Mouse (Mus musculus): ENCODE results near the gene Gm49366. TPM values are rescaled to one million over a fixed set of nuclear protein-coding genes. Genes with fewer than 3 reads are reported as not detected.
"Not testable (repeated sequence)": the region's sequence is repeated elsewhere in the genome, so short reads cannot be mapped to it uniquely, and the experiment has no call there.

Gm49366 gene
- total and polyA plus RNA-seq, 3 experiments: not detected

- TF ChIP-seq CTCF (IDR thresholded peaks at IDR 0.05) (no peak), POLR2A (IDR thresholded peaks at IDR 0.05; ENCODE audit: insufficient read depth, low read depth, low read length) (no peak), EP300 (IDR thresholded peaks at IDR 0.05; ENCODE audit: insufficient read depth, low read depth, low read length) (no peak)
- Histone ChIP-seq H3K36me3 (ENCODE audit: control insufficient read depth, insufficient read depth, low read length) (no peaks in the 10 kb centered on the region), H3K4me1 (ENCODE audit: control insufficient read depth, insufficient read depth, low read length) (no peaks in the 10 kb centered on the region), H3K27ac (no peak overlapping the region), H3K9ac (ENCODE audit: low read depth, low read length) (no peak overlapping the region), H3K79me2 (replicated peaks; ENCODE audit: control insufficient read depth, insufficient read depth, low read length) (no peaks in the 10 kb centered on the region), H3K27me3 (ENCODE audit: control insufficient read depth, insufficient read depth, low read length) (no peaks in the 10 kb centered on the region), H3K4me3 (no peak overlapping the region)
- WGBS: 86% methylated on average over 7 of the region's 7 CpGs
- intact Hi-C loops (cut with DNase I): no loop called here
- DNase-seq: no peak
These were observed 12.8 kb upstream of the Gm49366 start for GRCm38 (mm10) chr12:84025888-84026287.

GRCm38 (mm10) chr12:84028328-84028727, 10.4 kb upstream of the Gm49366 start:
- H3K27me3 ChIP-seq (ENCODE audit: control insufficient read depth, insufficient read depth, low read length); H3K9ac ChIP-seq (ENCODE audit: low read depth, low read length); intact Hi-C loops (cut with DNase I); H3K4me3 ChIP-seq; H3K4me1 ChIP-seq (ENCODE audit: control insufficient read depth, insufficient read depth, low read length); H3K27ac ChIP-seq; H3K36me3 ChIP-seq (ENCODE audit: control insufficient read depth, insufficient read depth, low read length); H3K79me2 ChIP-seq (replicated peaks; ENCODE audit: control insufficient read depth, insufficient read depth, low read length); DNase-seq: not testable (repeated sequence)
- WGBS: 75% methylated on average over 3 of the region's 3 CpGs

- H3K79me2 ChIP-seq (replicated peaks; ENCODE audit: control insufficient read depth, insufficient read depth, low read length); H3K36me3 ChIP-seq (ENCODE audit: control insufficient read depth, insufficient read depth, low read length); H3K4me3 ChIP-seq; H3K27me3 ChIP-seq (ENCODE audit: control insufficient read depth, insufficient read depth, low read length); intact Hi-C loops (cut with DNase I); DNase-seq; H3K9ac ChIP-seq (ENCODE audit: low read depth, low read length); H3K27ac ChIP-seq; H3K4me1 ChIP-seq (ENCODE audit: control insufficient read depth, insufficient read depth, low read length): not testable (repeated sequence)
- WGBS: 100% methylated on average over 1 of the region's 1 CpGs
These were observed 9.7 kb upstream of the Gm49366 start for GRCm38 (mm10) chr12:84029043-84029442.

GRCm38 (mm10) chr12:84030659-84031332, 7.9 kb upstream of the Gm49366 start:
- no peak overlapping the region for H3K27ac ChIP-seq
- intact Hi-C loops (cut with DNase I): loop anchor here (1.0 to 10.0 kb wide), 3 partner anchors 43 to 316 kb away; partner anchors contain the start of gene Acot2
- no peaks in the 10 kb centered on the region for H3K27me3 ChIP-seq (ENCODE audit: control insufficient read depth, insufficient read depth, low read length)
- H3K36me3 ChIP-seq (ENCODE audit: control insufficient read depth, insufficient read depth, low read length): no peaks in the 10 kb centered on the region
- H3K9ac ChIP-seq (ENCODE audit: low read depth, low read length): no peak overlapping the region
- H3K4me3 ChIP-seq: no peak overlapping the region
- DNase-seq: peak; percentile 72 to 76
- TF ChIP-seq POLR2A (IDR thresholded peaks at IDR 0.05; ENCODE audit: insufficient read depth, low read depth, low read length): no peak
- TF ChIP-seq CTCF (IDR thresholded peaks at IDR 0.05): peak; percentile 97
- peak; percentile 87; the same call in 1 of the 2 replicates for TF ChIP-seq EP300 (IDR thresholded peaks at IDR 0.05; ENCODE audit: insufficient read depth, low read depth, low read length)
- H3K79me2 ChIP-seq (replicated peaks; ENCODE audit: control insufficient read depth, insufficient read depth, low read length): no peaks in the 10 kb centered on the region
- WGBS: 39% methylated on average over 4 of the region's 4 CpGs
- no peaks in the 10 kb centered on the region for H3K4me1 ChIP-seq (ENCODE audit: control insufficient read depth, insufficient read depth, low read length)

GRCm38 (mm10) chr12:84032854-84033253, 5.9 kb upstream of the Gm49366 start:
- Histone ChIP-seq H3K4me1 (ENCODE audit: control insufficient read depth, insufficient read depth, low read length) (no peaks in the 10 kb centered on the region), H3K27ac (no peak overlapping the region), H3K27me3 (ENCODE audit: control insufficient read depth, insufficient read depth, low read length) (no peaks in the 10 kb centered on the region), H3K79me2 (replicated peaks; ENCODE audit: control insufficient read depth, insufficient read depth, low read length) (no peaks in the 10 kb centered on the region; the same call in 1 of the 2 replicates), H3K9ac (ENCODE audit: low read depth, low read length) (no peak overlapping the region), H3K4me3 (no peak overlapping the region), H3K36me3 (ENCODE audit: control insufficient read depth, insufficient read depth, low read length) (no peaks in the 10 kb centered on the region)
- intact Hi-C loops (cut with DNase I): loop anchor here (5.0 to 10.0 kb wide), 2 partner anchors 46 to 318 kb away; partner anchors contain the start of gene Acot2
- no peak for DNase-seq
- TF ChIP-seq POLR2A (IDR thresholded peaks at IDR 0.05; ENCODE audit: insufficient read depth, low read depth, low read length) (no peak), EP300 (IDR thresholded peaks at IDR 0.05; ENCODE audit: insufficient read depth, low read depth, low read length) (no peak), CTCF (IDR thresholded peaks at IDR 0.05) (no peak)
- 93% methylated on average over 4 of the region's 4 CpGs for WGBS

GRCm38 (mm10) chr12:84033302-84033701, 5.4 kb upstream of the Gm49366 start:
- not testable (repeated sequence) for H3K4me3 ChIP-seq; H3K9ac ChIP-seq (ENCODE audit: low read depth, low read length); H3K4me1 ChIP-seq (ENCODE audit: control insufficient read depth, insufficient read depth, low read length); H3K79me2 ChIP-seq (replicated peaks; ENCODE audit: control insufficient read depth, insufficient read depth, low read length); DNase-seq; H3K27ac ChIP-seq; H3K36me3 ChIP-seq (ENCODE audit: control insufficient read depth, insufficient read depth, low read length); H3K27me3 ChIP-seq (ENCODE audit: control insufficient read depth, insufficient read depth, low read length)
- 70% methylated on average over 2 of the region's 2 CpGs for WGBS
- intact Hi-C loops (cut with DNase I): loop anchor here (5.0 to 10.0 kb wide), 2 partner anchors 46 to 319 kb away; partner anchors contain the start of gene Acot2
